Mouse (Mus musculus): ENCODE data around the gene Tspan2. TPM values are rescaled to one million over a fixed set of nuclear protein-coding genes. Genes with fewer than 3 reads are reported as not detected.

Tspan2 gene
- polyA plus RNA-seq, 1 experiment, result 8.1 TPM

- peak; percentile 37 for DNase-seq (ENCODE audit: low read depth)
- TF ChIP-seq CTCF (IDR thresholded peaks at IDR 0.05; ENCODE audit: borderline replicate concordance, extremely low read depth, insufficient read depth, insufficient read length), result no peak
- TF ChIP-seq POLR2A (IDR thresholded peaks at IDR 0.05; ENCODE audit: borderline replicate concordance, extremely low read depth, insufficient read depth, insufficient read length, poor library complexity, severe bottlenecking), result no peak
Measured at GRCm38 (mm10) chr3:102735638-102736037, 1.3 kb downstream of the Tspan2 start.

- TF ChIP-seq POLR2A (IDR thresholded peaks at IDR 0.05; ENCODE audit: borderline replicate concordance, extremely low read depth, insufficient read depth, insufficient read length, poor library complexity, severe bottlenecking) (no peak), CTCF (IDR thresholded peaks at IDR 0.05; ENCODE audit: borderline replicate concordance, extremely low read depth, insufficient read depth, insufficient read length) (no peak)
- DNase-seq (ENCODE audit: low read depth), result no peak
Measured at GRCm38 (mm10) chr3:102736436-102736835, 2.1 kb downstream of the Tspan2 start.

GRCm38 (mm10) chr3:102737106-102737505 is 2.8 kb downstream of the Tspan2 start:
- TF ChIP-seq POLR2A (IDR thresholded peaks at IDR 0.05; ENCODE audit: borderline replicate concordance, extremely low read depth, insufficient read depth, insufficient read length, poor library complexity, severe bottlenecking) (no peak), CTCF (IDR thresholded peaks at IDR 0.05; ENCODE audit: borderline replicate concordance, extremely low read depth, insufficient read depth, insufficient read length) (no peak)
- DNase-seq (ENCODE audit: low read depth), result no peak

- no peak for TF ChIP-seq CTCF (IDR thresholded peaks at IDR 0.05; ENCODE audit: borderline replicate concordance, extremely low read depth, insufficient read depth, insufficient read length)
- TF ChIP-seq POLR2A (IDR thresholded peaks at IDR 0.05; ENCODE audit: borderline replicate concordance, extremely low read depth, insufficient read depth, insufficient read length, poor library complexity, severe bottlenecking), result no peak
- no peak for DNase-seq (ENCODE audit: low read depth)
Measured at GRCm38 (mm10) chr3:102738161-102738901, 4.0 kb downstream of the Tspan2 start.

- TF ChIP-seq POLR2A (IDR thresholded peaks at IDR 0.05; ENCODE audit: borderline replicate concordance, extremely low read depth, insufficient read depth, insufficient read length, poor library complexity, severe bottlenecking), result no peak
- TF ChIP-seq CTCF (IDR thresholded peaks at IDR 0.05; ENCODE audit: borderline replicate concordance, extremely low read depth, insufficient read depth, insufficient read length), result no peak
Measured at GRCm38 (mm10) chr3:102738926-102739325, 4.6 kb downstream of the Tspan2 start.

GRCm38 (mm10) chr3:102742725-102743124 is 8.4 kb downstream of the Tspan2 start:
- TF ChIP-seq POLR2A (IDR thresholded peaks at IDR 0.05; ENCODE audit: borderline replicate concordance, extremely low read depth, insufficient read depth, insufficient read length, poor library complexity, severe bottlenecking), result no peak
- TF ChIP-seq CTCF (IDR thresholded peaks at IDR 0.05; ENCODE audit: borderline replicate concordance, extremely low read depth, insufficient read depth, insufficient read length), result no peak
- DNase-seq (ENCODE audit: low read depth), result peak; percentile 28

More at GRCm38 (mm10) chr3:102738926-102739325, 4.6 kb downstream of the Tspan2 start:
- DNase-seq (ENCODE audit: low read depth), result no peak

GRCm38 (mm10) chr3:102743202-102743601 is 8.9 kb downstream of the Tspan2 start:
- no peak for TF ChIP-seq CTCF (IDR thresholded peaks at IDR 0.05; ENCODE audit: borderline replicate concordance, extremely low read depth, insufficient read depth, insufficient read length)
- no peak for TF ChIP-seq POLR2A (IDR thresholded peaks at IDR 0.05; ENCODE audit: borderline replicate concordance, extremely low read depth, insufficient read depth, insufficient read length, poor library complexity, severe bottlenecking)
- DNase-seq (ENCODE audit: low read depth), result peak; percentile 46

- DNase-seq (ENCODE audit: low read depth), result peak; percentile 68
- no peak for TF ChIP-seq CTCF (IDR thresholded peaks at IDR 0.05; ENCODE audit: borderline replicate concordance, extremely low read depth, insufficient read depth, insufficient read length)
- TF ChIP-seq POLR2A (IDR thresholded peaks at IDR 0.05; ENCODE audit: borderline replicate concordance, extremely low read depth, insufficient read depth, insufficient read length, poor library complexity, severe bottlenecking), result no peak
Measured at GRCm38 (mm10) chr3:102743781-102744471, 9.6 kb downstream of the Tspan2 start.

GRCm38 (mm10) chr3:102744657-102745056 is 10.3 kb downstream of the Tspan2 start:
- DNase-seq (ENCODE audit: low read depth), result no peak
- TF ChIP-seq CTCF (IDR thresholded peaks at IDR 0.05; ENCODE audit: borderline replicate concordance, extremely low read depth, insufficient read depth, insufficient read length) (no peak), POLR2A (IDR thresholded peaks at IDR 0.05; ENCODE audit: borderline replicate concordance, extremely low read depth, insufficient read depth, insufficient read length, poor library complexity, severe bottlenecking) (no peak)

- TF ChIP-seq POLR2A (IDR thresholded peaks at IDR 0.05; ENCODE audit: borderline replicate concordance, extremely low read depth, insufficient read depth, insufficient read length, poor library complexity, severe bottlenecking) (no peak), CTCF (IDR thresholded peaks at IDR 0.05; ENCODE audit: borderline replicate concordance, extremely low read depth, insufficient read depth, insufficient read length) (no peak)
- DNase-seq (ENCODE audit: low read depth), result no peak
Measured at GRCm38 (mm10) chr3:102746174-102746573, 11.8 kb downstream of the Tspan2 start.

GRCm38 (mm10) chr3:102748038-102748437 is 13.7 kb downstream of the Tspan2 start:
- DNase-seq (ENCODE audit: low read depth), result peak; percentile 24

More at GRCm38 (mm10) chr3:102748038-102748437, 13.7 kb downstream of the Tspan2 start:
- no peak for TF ChIP-seq POLR2A (IDR thresholded peaks at IDR 0.05; ENCODE audit: borderline replicate concordance, extremely low read depth, insufficient read depth, insufficient read length, poor library complexity, severe bottlenecking)
- no peak for TF ChIP-seq CTCF (IDR thresholded peaks at IDR 0.05; ENCODE audit: borderline replicate concordance, extremely low read depth, insufficient read depth, insufficient read length)

All from brain, embryonic 14.5 days (tissue).